ENCODE assay signal across 29 mouse cellular contexts in the genomic region with DNA sequence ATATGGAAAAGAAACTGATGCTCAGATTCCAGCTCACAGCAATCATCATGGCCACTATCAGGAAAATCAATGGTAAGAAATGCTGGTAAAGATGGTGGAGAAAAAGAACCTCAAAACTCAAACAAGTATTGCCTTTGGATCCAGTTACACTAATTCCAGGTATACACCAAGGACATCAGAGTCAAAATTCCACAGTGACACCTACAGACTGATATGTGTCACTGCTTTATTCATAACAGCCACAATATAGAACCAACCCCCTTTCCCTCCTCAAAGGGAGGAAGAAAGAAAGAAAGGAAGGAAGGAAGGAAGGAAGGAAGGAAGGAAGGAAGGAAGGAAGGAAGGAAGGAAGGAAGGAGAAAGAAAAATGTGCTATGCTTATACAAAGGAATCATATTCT. TPM values are rescaled to one million over a fixed set of nuclear protein-coding genes. Genes with fewer than 3 reads are reported as not detected.
DNase-seq lines count a peak whose midpoint lies in the region; ATAC-seq and TF ChIP-seq lines count a peak whose summit lies in the region.
"Had no signal": no experiment of that assay in that cellular context is flagged by ENCODE, and none has a peak within 500 bp of the region (broad histone marks: within the 10 kb centered on the region; RNA-seq: fewer than 3 reads in every experiment).

No protein-coding gene starts in this region.

- H3K9me3 ChIP-seq in midbrain, embryonic 14.5 days (ENCODE audit: control insufficient read depth, low read length), result no peaks in the 10 kb centered on the region
- no peaks in the 10 kb centered on the region for H3K9me3 ChIP-seq in midbrain, embryonic 13.5 days
- no peaks in the 10 kb centered on the region for H3K9me3 ChIP-seq in MEL (replicated peaks; ENCODE audit: insufficient read depth, low read length)
- H3K9me3 ChIP-seq: forebrain, embryonic 10.5 days; heart, embryonic 12.5 days; limb, embryonic 12.5 days; liver, embryonic 13.5 days; midbrain, embryonic 15.5 days had no signal

- no peak for TF ChIP-seq CTCF in kidney, adult 2 months (conservative IDR thresholded peaks at IDR 0.05; ENCODE audit: insufficient read depth, insufficient read length, low read depth, low read length)
- TF ChIP-seq CTCF in MEL (IDR thresholded peaks at IDR 0.05 in 2 of 3, conservative IDR thresholded peaks at IDR 0.05 in 1 of 3; ENCODE audit: control insufficient read depth in 1 of 3, insufficient read depth in 1 of 3, low read depth in 2 of 3, low read length in 3 of 3, poor library complexity in 1 of 3, severe bottlenecking in 1 of 3), result no peak

- no peak overlapping the region for H3K4me2 ChIP-seq in midbrain, embryonic 14.5 days (ENCODE audit: low read length)
- no peak overlapping the region for H3K4me2 ChIP-seq in midbrain, embryonic 13.5 days (replicated peaks)
- H3K4me2 ChIP-seq: heart, embryonic 12.5 days; hindbrain, embryonic 14.5 days; limb, embryonic 12.5 days; liver, embryonic 13.5 days; midbrain, embryonic 15.5 days had no signal

- ATAC-seq in midbrain, embryonic 14.5 days (ENCODE audit: low FRiP score, low TSS enrichment), result no peak
- ATAC-seq in midbrain, embryonic 13.5 days, result no peak
- ATAC-seq in frontal cortex, adult (ENCODE audit: low TSS enrichment), result no peak
- ATAC-seq: activated CD4-positive, CD25-positive, alpha-beta regulatory T cell, adult 4 months; CD4-positive, CD25-positive, alpha-beta regulatory T cell, adult 4 months; midbrain, embryonic 15.5 days had no signal

- no peak for TF ChIP-seq POLR2A in kidney, adult 2 months (IDR thresholded peaks at IDR 0.05; ENCODE audit: low read depth, low read length)
- TF ChIP-seq POLR2A in MEL (IDR thresholded peaks at IDR 0.05; ENCODE audit: control insufficient read depth in 1 of 2, insufficient read depth in 1 of 2, low read depth in 1 of 2, low read length in 2 of 2, poor library complexity in 1 of 2), result no peak

- no peaks in the 10 kb centered on the region for H3K36me3 ChIP-seq in kidney, adult 2 months (ENCODE audit: control insufficient read depth, insufficient read depth, low read length)
- no peaks in the 10 kb centered on the region for H3K36me3 ChIP-seq in midbrain, embryonic 14.5 days (ENCODE audit: control insufficient read depth, insufficient read depth, low read length)
- H3K36me3 ChIP-seq in midbrain, embryonic 13.5 days, result no peaks in the 10 kb centered on the region
- no peaks in the 10 kb centered on the region for H3K36me3 ChIP-seq in MEL (ENCODE audit: control insufficient read depth in 1 of 2, insufficient read depth in 2 of 2, low read length in 2 of 2)
- H3K36me3 ChIP-seq: forebrain, embryonic 10.5 days; heart, embryonic 12.5 days; limb, embryonic 12.5 days; liver, embryonic 13.5 days; midbrain, embryonic 15.5 days had no signal

- no peaks in the 10 kb centered on the region for H3K27me3 ChIP-seq in kidney, adult 2 months (replicated peaks; ENCODE audit: control insufficient read depth, insufficient read depth, low read length)
- H3K27me3 ChIP-seq in midbrain, embryonic 14.5 days (ENCODE audit: control insufficient read depth, insufficient read depth, low read length), result no peaks in the 10 kb centered on the region
- H3K27me3 ChIP-seq in midbrain, embryonic 13.5 days, result no peaks in the 10 kb centered on the region
- no peaks in the 10 kb centered on the region for H3K27me3 ChIP-seq in MEL (ENCODE audit: control insufficient read depth in 1 of 2, insufficient read depth in 2 of 2, low read length in 2 of 2)
- H3K27me3 ChIP-seq: heart, embryonic 12.5 days; limb, embryonic 12.5 days; liver, embryonic 13.5 days; midbrain, embryonic 15.5 days had no signal

- no peak overlapping the region for H3K27ac ChIP-seq in kidney, adult 2 months (ENCODE audit: insufficient read depth, low read depth, low read length)
- no peak overlapping the region for H3K27ac ChIP-seq in midbrain, embryonic 14.5 days (replicated peaks; ENCODE audit: low read depth, low read length)
- no peak overlapping the region for H3K27ac ChIP-seq in midbrain, embryonic 13.5 days
- H3K27ac ChIP-seq in MEL (ENCODE audit: control insufficient read depth, low read depth, low read length), result no peak overlapping the region
- H3K27ac ChIP-seq: forebrain, embryonic 10.5 days; hindbrain, embryonic 14.5 days; limb, embryonic 12.5 days; liver, embryonic 13.5 days; midbrain, embryonic 15.5 days had no signal

- no peak overlapping the region for H3K9ac ChIP-seq in midbrain, embryonic 14.5 days (replicated peaks; ENCODE audit: low read length)
- H3K9ac ChIP-seq in midbrain, embryonic 13.5 days (replicated peaks), result no peak overlapping the region
- no peak overlapping the region for H3K9ac ChIP-seq in MEL (ENCODE audit: control insufficient read depth, low read depth, low read length, poor library complexity, severe bottlenecking)
- H3K9ac ChIP-seq: heart, embryonic 12.5 days; hindbrain, embryonic 14.5 days; limb, embryonic 12.5 days; liver, embryonic 13.5 days; midbrain, embryonic 15.5 days had no signal

- TF ChIP-seq RAD21 in MEL (IDR thresholded peaks at IDR 0.05; ENCODE audit: low read depth, low read length), result no peak

- peak; percentile 0 for DNase-seq in kidney, adult 2 months
- DNase-seq in kidney, adult 8-10 months, result no peak
- DNase-seq in midbrain, embryonic 14.5 days, result peak; percentile 9
- DNase-seq in MEL (ENCODE audit: low read depth, low spot score), result peak; percentile 5
- no peak for DNase-seq in right cerebral cortex, postnatal 36 days (ENCODE audit: low spot score in 2 of 2)
- DNase-seq: adrenal gland, postnatal 14 days; cerebellum, adult 11 months; cerebellum, postnatal 10 days; kidney, adult 18-20 months; kidney, postnatal 36 days; liver, embryonic 13.5 days; right cerebral cortex, postnatal 25 days had no signal

- H3K4me3 ChIP-seq in kidney, adult 2 months (ENCODE audit: insufficient read depth, low read depth, low read length), result no peak overlapping the region
- no peak overlapping the region for H3K4me3 ChIP-seq in midbrain, embryonic 14.5 days (replicated peaks; ENCODE audit: low read depth, low read length)
- H3K4me3 ChIP-seq in midbrain, embryonic 13.5 days (replicated peaks), result no peak overlapping the region
- H3K4me3 ChIP-seq in MEL (ENCODE audit: control insufficient read depth in 1 of 2, insufficient read depth in 1 of 2, low read depth in 2 of 2, low read length in 2 of 2), result no peak overlapping the region
- H3K4me3 ChIP-seq: forebrain, embryonic 10.5 days; heart, embryonic 12.5 days; limb, embryonic 12.5 days; liver, embryonic 13.5 days; midbrain, embryonic 15.5 days had no signal

- H3K79me2 ChIP-seq in MEL (ENCODE audit: control insufficient read depth, insufficient read depth, low read length, poor library complexity), result no peaks in the 10 kb centered on the region

- no peak for TF ChIP-seq EP300 in MEL (IDR thresholded peaks at IDR 0.05; ENCODE audit: low read depth in 1 of 2, low read length in 2 of 2)

- H3K4me1 ChIP-seq in kidney, adult 2 months (ENCODE audit: control insufficient read depth, insufficient read depth, low read length), result no peaks in the 10 kb centered on the region
- H3K4me1 ChIP-seq in midbrain, embryonic 14.5 days (ENCODE audit: control insufficient read depth, insufficient read depth, low read length), result no peaks in the 10 kb centered on the region
- no peaks in the 10 kb centered on the region for H3K4me1 ChIP-seq in midbrain, embryonic 13.5 days (replicated peaks)
- H3K4me1 ChIP-seq in MEL (ENCODE audit: control insufficient read depth in 1 of 2, insufficient read depth in 2 of 2, low read length in 2 of 2), result no peaks in the 10 kb centered on the region
- H3K4me1 ChIP-seq: forebrain, embryonic 10.5 days; heart, embryonic 12.5 days; limb, embryonic 12.5 days; liver, embryonic 13.5 days; midbrain, embryonic 15.5 days had no signal

TF ChIP-seq in MEL, 35 proteins besides CTCF, POLR2A, EP300 and RAD21 (continues in another document):
- TF ChIP-seq POLR2AphosphoS2 (IDR thresholded peaks at IDR 0.05; ENCODE audit: low read length) (no peak), MAX (IDR thresholded peaks at IDR 0.05; ENCODE audit: low read length) (no peak), ZMIZ1 (IDR thresholded peaks at IDR 0.05; ENCODE audit: low read depth, low read length) (no peak)

RNA-seq across cellular contexts. Expression of a gene that starts 5.0 kb away (rescaled TPM):
- polyA plus RNA-seq in kidney, adult 2 months (2012; rRNA removed), result not detected in 2 replicates
- not detected in 2 replicates for polyA plus RNA-seq in midbrain, embryonic 14.5 days (2014; fragmentation: Nextera tagmentation; extraction: Ambion mirVana)
- not detected in 2 replicates for polyA plus RNA-seq in midbrain, embryonic 13.5 days (2015; fragmentation: Nextera tagmentation; extraction: Ambion mirVana)
- not detected in 2 replicates for total RNA-seq in MEL (2012; rRNA removed)
- polyA plus RNA-seq in MEL (2012; ENCODE audit: insufficient read depth in 1 of 2, insufficient read length in 2 of 2, low read depth in 1 of 2, low replicate concordance in 2 of 2, missing spikeins in 1 of 2), result not detected
- total RNA-seq: adrenal gland, postnatal 14 days; gastrocnemius, adult 8-10 months; granulocyte monocyte progenitor cell, adult 5-6 weeks; heart, postnatal 25 days; layer of hippocampus, postnatal 10 days; left cerebral cortex, postnatal 10 days; megakaryocyte, adult 5-6 weeks had no signal
- polyA plus RNA-seq: activated CD4-positive, CD25-positive, alpha-beta regulatory T cell, adult 4 months; CD4-positive, CD25-positive, alpha-beta regulatory T cell, adult 4 months; forebrain, embryonic 10.5 days; frontal cortex, adult 2 months; heart, embryonic 12.5 days; hindbrain, embryonic 14.5 days; limb, embryonic 12.5 days; liver, embryonic 13.5 days; lung, embryonic 16.5 days; midbrain, embryonic 15.5 days had no signal

RNA-seq across cellular contexts. Expression of a gene that starts 6.2 kb away (rescaled TPM):
- not detected in 2 replicates for polyA plus RNA-seq in kidney, adult 2 months (2012; rRNA removed)
- not detected in 2 replicates for polyA plus RNA-seq in midbrain, embryonic 14.5 days (2014; fragmentation: Nextera tagmentation; extraction: Ambion mirVana)
- polyA plus RNA-seq in midbrain, embryonic 13.5 days (2015; fragmentation: Nextera tagmentation; extraction: Ambion mirVana), result not detected in 2 replicates
- total RNA-seq in MEL (2012; rRNA removed), result not detected in 2 replicates
- not detected for polyA plus RNA-seq in MEL (2012; ENCODE audit: insufficient read depth in 1 of 2, insufficient read length in 2 of 2, low read depth in 1 of 2, low replicate concordance in 2 of 2, missing spikeins in 1 of 2)
- total RNA-seq: adrenal gland, postnatal 14 days; gastrocnemius, adult 8-10 months; granulocyte monocyte progenitor cell, adult 5-6 weeks; heart, postnatal 25 days; layer of hippocampus, postnatal 10 days; left cerebral cortex, postnatal 10 days; megakaryocyte, adult 5-6 weeks had no signal
- polyA plus RNA-seq: activated CD4-positive, CD25-positive, alpha-beta regulatory T cell, adult 4 months; CD4-positive, CD25-positive, alpha-beta regulatory T cell, adult 4 months; forebrain, embryonic 10.5 days; frontal cortex, adult 2 months; heart, embryonic 12.5 days; hindbrain, embryonic 14.5 days; limb, embryonic 12.5 days; liver, embryonic 13.5 days; lung, embryonic 16.5 days; midbrain, embryonic 15.5 days had no signal

RNA-seq across cellular contexts. Expression of a gene that starts 23.8 kb away (rescaled TPM):
- not detected in 2 replicates for polyA plus RNA-seq in kidney, adult 2 months (2012; rRNA removed)
- polyA plus RNA-seq in midbrain, embryonic 14.5 days (2014; fragmentation: Nextera tagmentation; extraction: Ambion mirVana), result not detected in 2 replicates
- polyA plus RNA-seq in midbrain, embryonic 13.5 days (2015; fragmentation: Nextera tagmentation; extraction: Ambion mirVana), result not detected in 2 replicates
- total RNA-seq in MEL (2012; rRNA removed), result not detected in 2 replicates
- not detected for polyA plus RNA-seq in MEL (2012; ENCODE audit: insufficient read depth in 1 of 2, insufficient read length in 2 of 2, low read depth in 1 of 2, low replicate concordance in 2 of 2, missing spikeins in 1 of 2)
- total RNA-seq: adrenal gland, postnatal 14 days; gastrocnemius, adult 8-10 months; granulocyte monocyte progenitor cell, adult 5-6 weeks; heart, postnatal 25 days; layer of hippocampus, postnatal 10 days; left cerebral cortex, postnatal 10 days; megakaryocyte, adult 5-6 weeks had no signal
- polyA plus RNA-seq: activated CD4-positive, CD25-positive, alpha-beta regulatory T cell, adult 4 months; CD4-positive, CD25-positive, alpha-beta regulatory T cell, adult 4 months; forebrain, embryonic 10.5 days; frontal cortex, adult 2 months; heart, embryonic 12.5 days; hindbrain, embryonic 14.5 days; limb, embryonic 12.5 days; liver, embryonic 13.5 days; lung, embryonic 16.5 days; midbrain, embryonic 15.5 days had no signal

RNA-seq across cellular contexts. Expression of a gene that starts 28.1 kb away (rescaled TPM):
- polyA plus RNA-seq in kidney, adult 2 months (2012; rRNA removed), result not detected in 2 replicates
- polyA plus RNA-seq in midbrain, embryonic 14.5 days (2014; fragmentation: Nextera tagmentation; extraction: Ambion mirVana), result not detected in 2 replicates
- polyA plus RNA-seq in midbrain, embryonic 13.5 days (2015; fragmentation: Nextera tagmentation; extraction: Ambion mirVana), result not detected in 2 replicates
- not detected in 2 replicates for total RNA-seq in MEL (2012; rRNA removed)
- not detected for polyA plus RNA-seq in MEL (2012; ENCODE audit: insufficient read depth in 1 of 2, insufficient read length in 2 of 2, low read depth in 1 of 2, low replicate concordance in 2 of 2, missing spikeins in 1 of 2)
- total RNA-seq: adrenal gland, postnatal 14 days; gastrocnemius, adult 8-10 months; granulocyte monocyte progenitor cell, adult 5-6 weeks; heart, postnatal 25 days; layer of hippocampus, postnatal 10 days; left cerebral cortex, postnatal 10 days; megakaryocyte, adult 5-6 weeks had no signal
- polyA plus RNA-seq: activated CD4-positive, CD25-positive, alpha-beta regulatory T cell, adult 4 months; CD4-positive, CD25-positive, alpha-beta regulatory T cell, adult 4 months; forebrain, embryonic 10.5 days; frontal cortex, adult 2 months; heart, embryonic 12.5 days; hindbrain, embryonic 14.5 days; limb, embryonic 12.5 days; liver, embryonic 13.5 days; lung, embryonic 16.5 days; midbrain, embryonic 15.5 days had no signal

RNA-seq across cellular contexts. Expression of a gene that starts 36.1 kb away (rescaled TPM):
- not detected in 2 replicates for polyA plus RNA-seq in kidney, adult 2 months (2012; rRNA removed)
- not detected in 2 replicates for polyA plus RNA-seq in midbrain, embryonic 14.5 days (2014; fragmentation: Nextera tagmentation; extraction: Ambion mirVana)
- not detected in 2 replicates for polyA plus RNA-seq in midbrain, embryonic 13.5 days (2015; fragmentation: Nextera tagmentation; extraction: Ambion mirVana)
- total RNA-seq in MEL (2012; rRNA removed), result not detected in 2 replicates
- not detected for polyA plus RNA-seq in MEL (2012; ENCODE audit: insufficient read depth in 1 of 2, insufficient read length in 2 of 2, low read depth in 1 of 2, low replicate concordance in 2 of 2, missing spikeins in 1 of 2)
- total RNA-seq: adrenal gland, postnatal 14 days; gastrocnemius, adult 8-10 months; granulocyte monocyte progenitor cell, adult 5-6 weeks; heart, postnatal 25 days; layer of hippocampus, postnatal 10 days; left cerebral cortex, postnatal 10 days; megakaryocyte, adult 5-6 weeks had no signal
- polyA plus RNA-seq: activated CD4-positive, CD25-positive, alpha-beta regulatory T cell, adult 4 months; CD4-positive, CD25-positive, alpha-beta regulatory T cell, adult 4 months; forebrain, embryonic 10.5 days; frontal cortex, adult 2 months; heart, embryonic 12.5 days; hindbrain, embryonic 14.5 days; limb, embryonic 12.5 days; liver, embryonic 13.5 days; lung, embryonic 16.5 days; midbrain, embryonic 15.5 days had no signal

Comparison
In these comparisons a context has a peak if more than half of its experiments do, and no peak if none do; other contexts are left out.
1. DNase-seq: peak in kidney, adult 2 months (single experiment), midbrain, embryonic 14.5 days (single experiment) and MEL (single experiment); none in kidney, adult 8-10 months (0 of 2) and right cerebral cortex, postnatal 36 days (0 of 2).